Mouse (Mus musculus) hematopoietic multipotent progenitor cell, adult 10-12 weeks (in vitro differentiated cells): ENCODE measurements around the gene Adk. TPM values are rescaled to one million over a fixed set of nuclear protein-coding genes. Genes with fewer than 3 reads are reported as not detected.

ENCODE experiments used
- polyA plus RNA-seq: library from polyadenylated mRNA; stranded (reverse); fragments of >175 nt; gene quantifications from 2 replicates; pipeline ENCODE4 v1.2.3, GENCODE M21; 2012; ENCODE audit warnings: low replicate concordance

The Adk gene
- 2.3 and 3.6 TPM in 2 replicates for polyA plus RNA-seq

GRCm38 (mm10) chr14:21052112-21052780 lies at the start of gene Adk, which contains the start of gene Ap3m1:
Adk (plus strand) TSS chr14:21052574.
Ap3m1 (minus strand) TSS chr14:21052508.

GRCm38 (mm10) chr14:21481231-21481630 lies 428.9 kb downstream of the Adk start, which contains the start of gene Kat6b:
Kat6b (plus strand) TSS chr14:21481434.

Other genes starting within 250 kb of the Adk start
- gene Plau, start 215.9 kb upstream of the Adk start, polyA plus RNA-seq: 0.29 and 0.84 TPM in 2 replicates
- 3.9 and 16.1 TPM in 2 replicates for gene Vcl, start 123.2 kb upstream of the Adk start, polyA plus RNA-seq
- 4.8 and 9.4 TPM in 2 replicates for gene Ap3m1, start 66 bp upstream of the Adk start, polyA plus RNA-seq